Mouse (Mus musculus): ENCODE measurements around the gene Tbc1d17. TPM values are rescaled to one million over a fixed set of nuclear protein-coding genes. Genes with fewer than 3 reads are reported as not detected.

Gene Tbc1d17
- polyA plus RNA-seq, 1 experiment from 2014 or later, result 81.5 TPM

- Histone ChIP-seq H3K4me2 (peak overlapping the region; percentile 78), H3K9me3 (replicated peaks) (no peaks in the 10 kb centered on the region), H3K27ac (peak overlapping the region; percentile 98), H3K27me3 (no peaks in the 10 kb centered on the region), H3K36me3 (ENCODE audit: poor library complexity, severe bottlenecking) (peaks cover 38% of the 10 kb centered on the region), H3K4me3 (peak overlapping the region; percentile 81), H3K9ac (peak overlapping the region; percentile 83), H3K4me1 (peaks cover 48% of the 10 kb centered on the region)
- ATAC-seq, result peak; percentile 77
- under 1% methylated on average over 41 of the region's 41 CpGs for WGBS
These were observed 685 bp upstream of the Tbc1d17 start for GRCm38 (mm10) chr7:44849416-44850111.

- WGBS, result 80% methylated on average over 5 of the region's 5 CpGs
- Histone ChIP-seq H3K4me3 (peak overlapping the region; percentile 81), H3K4me1 (peaks cover 31% of the 10 kb centered on the region), H3K27me3 (no peaks in the 10 kb centered on the region), H3K9me3 (replicated peaks) (no peaks in the 10 kb centered on the region), H3K9ac (peak overlapping the region; percentile 65), H3K36me3 (ENCODE audit: poor library complexity, severe bottlenecking) (peaks cover 49% of the 10 kb centered on the region), H3K27ac (peak overlapping the region; percentile 98; the same call in 1 of the 2 replicates), H3K4me2 (peak overlapping the region; percentile 78)
- ATAC-seq, result no peak
These were observed 1.1 kb downstream of the Tbc1d17 start for GRCm38 (mm10) chr7:44847772-44848171.

GRCm38 (mm10) chr7:44846804-44847203, 2.1 kb downstream of the Tbc1d17 start:
- H3K27me3 ChIP-seq, result no peaks in the 10 kb centered on the region
- H3K9ac ChIP-seq, result 0 out of 2 replicates have a peak overlapping the region, but pooled peaks have one; percentile 2
- peaks cover 25% of the 10 kb centered on the region for H3K4me1 ChIP-seq
- no peak overlapping the region for H3K4me3 ChIP-seq
- no peak for ATAC-seq
- H3K36me3 ChIP-seq (ENCODE audit: poor library complexity, severe bottlenecking), result peaks cover 54% of the 10 kb centered on the region
- H3K9me3 ChIP-seq (replicated peaks), result no peaks in the 10 kb centered on the region
- H3K4me2 ChIP-seq, result no peak overlapping the region
- 92% methylated on average over 7 of the region's 7 CpGs for WGBS
- no peak overlapping the region for H3K27ac ChIP-seq

GRCm38 (mm10) chr7:44845006-44845405, 3.9 kb downstream of the Tbc1d17 start:
- no peak overlapping the region for H3K9ac ChIP-seq
- no peak for ATAC-seq
- peaks cover 16% of the 10 kb centered on the region for H3K27me3 ChIP-seq
- H3K27ac ChIP-seq, result no peak overlapping the region
- H3K4me1 ChIP-seq, result peaks cover 13% of the 10 kb centered on the region
- no peak overlapping the region for H3K4me2 ChIP-seq
- peaks cover 68% of the 10 kb centered on the region for H3K36me3 ChIP-seq (ENCODE audit: poor library complexity, severe bottlenecking)
- H3K9me3 ChIP-seq (replicated peaks), result no peaks in the 10 kb centered on the region
- 93% methylated on average over 10 of the region's 10 CpGs for WGBS
- no peak overlapping the region for H3K4me3 ChIP-seq

GRCm38 (mm10) chr7:44841825-44842463, 6.9 kb downstream of the Tbc1d17 start:
- H3K9me3 ChIP-seq (replicated peaks), result no peaks in the 10 kb centered on the region
- no peak overlapping the region for H3K4me3 ChIP-seq
- peaks cover 12% of the 10 kb centered on the region for H3K4me1 ChIP-seq
- H3K27me3 ChIP-seq, result peaks cover 35% of the 10 kb centered on the region
- no peak for ATAC-seq
- H3K36me3 ChIP-seq (ENCODE audit: poor library complexity, severe bottlenecking), result peaks cover 70% of the 10 kb centered on the region
- 94% methylated on average over 8 of the region's 8 CpGs for WGBS
- H3K4me2 ChIP-seq, result no peak overlapping the region
- H3K27ac ChIP-seq, result no peak overlapping the region
- no peak overlapping the region for H3K9ac ChIP-seq

- ATAC-seq, result no peak
- H3K4me3 ChIP-seq, result 0 out of 2 replicates have a peak overlapping the region, but pooled peaks have one; percentile 31
These were observed 8.5 kb downstream of the Tbc1d17 start for GRCm38 (mm10) chr7:44840426-44840825.

GRCm38 (mm10) chr7:44839491-44840191, 9.2 kb downstream of the Tbc1d17 start:
- Histone ChIP-seq H3K9me3 (replicated peaks) (no peaks in the 10 kb centered on the region), H3K4me1 (peaks cover 12% of the 10 kb centered on the region), H3K27ac (no peak overlapping the region), H3K4me2 (peak overlapping the region; percentile 62), H3K27me3 (peaks cover 35% of the 10 kb centered on the region), H3K36me3 (ENCODE audit: poor library complexity, severe bottlenecking) (peaks cover 48% of the 10 kb centered on the region), H3K4me3 (peak overlapping the region; percentile 31), H3K9ac (peak overlapping the region; percentile 60)
- WGBS, result 2% methylated on average over 52 of the region's 58 CpGs
- ATAC-seq, result peak; percentile 62

More at GRCm38 (mm10) chr7:44840426-44840825, 8.5 kb downstream of the Tbc1d17 start:
- Histone ChIP-seq H3K4me1 (peaks cover 12% of the 10 kb centered on the region), H3K9ac (no peak overlapping the region), H3K27me3 (peaks cover 35% of the 10 kb centered on the region), H3K27ac (no peak overlapping the region), H3K36me3 (ENCODE audit: poor library complexity, severe bottlenecking) (peaks cover 56% of the 10 kb centered on the region), H3K4me2 (no peak overlapping the region), H3K9me3 (replicated peaks) (no peaks in the 10 kb centered on the region)
- WGBS, result 55% methylated on average over 14 of the region's 14 CpGs

- 32% methylated on average over 11 of the region's 11 CpGs for WGBS
- Histone ChIP-seq H3K36me3 (ENCODE audit: poor library complexity, severe bottlenecking) (peaks cover 43% of the 10 kb centered on the region), H3K4me1 (peaks cover 12% of the 10 kb centered on the region), H3K4me3 (peak overlapping the region; percentile 31), H3K9me3 (replicated peaks) (no peaks in the 10 kb centered on the region), H3K27ac (no peak overlapping the region), H3K4me2 (peak overlapping the region; percentile 62), H3K9ac (peak overlapping the region; percentile 60), H3K27me3 (peaks cover 35% of the 10 kb centered on the region)
- no peak for ATAC-seq
These were observed 9.7 kb downstream of the Tbc1d17 start for GRCm38 (mm10) chr7:44839171-44839490.

- WGBS, result 91% methylated on average over 6 of the region's 6 CpGs
- ATAC-seq, result no peak
- H3K9me3 ChIP-seq (replicated peaks), result no peaks in the 10 kb centered on the region
These were observed 10.8 kb downstream of the Tbc1d17 start for GRCm38 (mm10) chr7:44838073-44838472.

GRCm38 (mm10) chr7:44836423-44837053, 12.3 kb downstream of the Tbc1d17 start:
- Histone ChIP-seq H3K27ac (no peak overlapping the region), H3K27me3 (peaks cover 35% of the 10 kb centered on the region), H3K4me2 (no peak overlapping the region), H3K36me3 (ENCODE audit: poor library complexity, severe bottlenecking) (peaks cover 25% of the 10 kb centered on the region), H3K4me1 (peaks cover 12% of the 10 kb centered on the region), H3K9me3 (replicated peaks) (no peaks in the 10 kb centered on the region), H3K4me3 (no peak overlapping the region), H3K9ac (no peak overlapping the region)
- ATAC-seq, result no peak
- WGBS, result 87% methylated on average over 9 of the region's 9 CpGs

More at GRCm38 (mm10) chr7:44838073-44838472, 10.8 kb downstream of the Tbc1d17 start:
- Histone ChIP-seq H3K27me3 (peaks cover 35% of the 10 kb centered on the region), H3K4me1 (peaks cover 12% of the 10 kb centered on the region), H3K9ac (no peak overlapping the region), H3K27ac (no peak overlapping the region), H3K4me2 (no peak overlapping the region), H3K4me3 (no peak overlapping the region), H3K36me3 (ENCODE audit: poor library complexity, severe bottlenecking) (peaks cover 32% of the 10 kb centered on the region)

- Histone ChIP-seq H3K27ac (no peak overlapping the region), H3K27me3 (peaks cover 29% of the 10 kb centered on the region), H3K4me3 (no peak overlapping the region), H3K9ac (no peak overlapping the region), H3K4me1 (peaks cover 12% of the 10 kb centered on the region), H3K9me3 (replicated peaks) (no peaks in the 10 kb centered on the region), H3K4me2 (no peak overlapping the region), H3K36me3 (ENCODE audit: poor library complexity, severe bottlenecking) (peaks cover 26% of the 10 kb centered on the region)
- ATAC-seq, result no peak
- WGBS, result 56% methylated on average over 3 of the region's 3 CpGs
These were observed 12.9 kb downstream of the Tbc1d17 start for GRCm38 (mm10) chr7:44836016-44836404.

Measured in forebrain, embryonic 13.5 days (tissue).